Mouse (Mus musculus) hindbrain, postnatal 0 days (tissue): ENCODE results near the gene Prkca. TPM values are rescaled to one million over a fixed set of nuclear protein-coding genes. Genes with fewer than 3 reads are reported as not detected.

ENCODE experiments used
- ATAC-seq: fragments of 200-750 bp; cut with Nextera tagmentation; 2 replicates; pipeline ENCODE4 v1.8.0; 2017; ENCODE audit warnings: mild to moderate bottlenecking, moderate TSS enrichment, moderate library complexity
- DNase-seq: peaks from one replicate; pipeline ENCODE4 v3.0.0-alpha.2; 2015; ENCODE audit warnings: low spot score
- H3K27ac ChIP-seq: fragments of 300-500 bp; sonication (generic); 2 replicates; pipeline ENCODE4 v1.5.1; 2014; ENCODE audit warnings: mild to moderate bottlenecking
- H3K27me3 ChIP-seq: fragments of 300-500 bp; sonication (generic); 2 replicates; pipeline ENCODE4 v1.6.1; 2014; ENCODE audit warnings: low read length, mixed read lengths; ENCODE audit not compliant: insufficient read depth
- H3K36me3 ChIP-seq: fragments of 300-500 bp; sonication (generic); 2 replicates; pipeline ENCODE4 v1.6.1; 2014; ENCODE audit warnings: low read length, mixed read lengths; ENCODE audit not compliant: insufficient read depth
- H3K4me1 ChIP-seq: fragments of 300-500 bp; sonication (generic); 2 replicates; pipeline ENCODE4 v1.6.1; 2014; ENCODE audit warnings: antibody characterized with exemption, low read length, mixed read lengths; ENCODE audit not compliant: insufficient read depth
- H3K4me2 ChIP-seq: fragments of 300-500 bp; sonication (generic); 2 replicates; pipeline ENCODE4 v1.6.1; 2014; ENCODE audit warnings: low read depth, mild to moderate bottlenecking, low read length, moderate library complexity, mixed read lengths
- H3K4me3 ChIP-seq: fragments of 300-500 bp; sonication (generic); 2 replicates; pipeline ENCODE4 v1.5.1; 2014; ENCODE audit warnings: low read length
- H3K9ac ChIP-seq: fragments of 300-500 bp; sonication (generic); replicated peaks from 2 replicates; pipeline ENCODE4 v1.6.1; 2014; ENCODE audit warnings: mild to moderate bottlenecking, low read length, moderate library complexity, mixed read lengths
- H3K9me3 ChIP-seq: fragments of 300-500 bp; sonication (generic); 2 replicates; pipeline ENCODE4 v1.6.1; 2016; ENCODE audit warnings: low read length, mixed read lengths
- CTCF ChIP-seq: IDR thresholded peaks from 2 replicates; pipeline ENCODE4 v1.5.1; 2016; ENCODE audit warnings: antibody characterized with exemption, control low read depth, low read depth
- WGBS: fragments of 180-500 bp; shearing (Covaris S2); extraction: QIAGEN DNeasy Blood & Tissue Kit; methylation state at CpG from one replicate; pipeline ENCODE4 v1.1.7; 2014; 5-methylcytosine and 5-hydroxymethylcytosine counted together
- polyA plus RNA-seq: library from polyadenylated mRNA; unstranded; fragments of >200 nt; fragmentation: Nextera tagmentation; extraction: Ambion mirVana; gene quantifications from 2 replicates; pipeline ENCODE4 v1.2.1, GENCODE M21; 2015
- total RNA-seq: library from RNA; depleted of rRNA; stranded (reverse); fragments of >200 nt; gene quantifications from 2 replicates; pipeline ENCODE4 v1.2.3, GENCODE M21; 2014

Prkca gene
- total and polyA plus RNA-seq, 2 experiments from 2014 or later: 8.0 to 25.0 TPM

DNA sequence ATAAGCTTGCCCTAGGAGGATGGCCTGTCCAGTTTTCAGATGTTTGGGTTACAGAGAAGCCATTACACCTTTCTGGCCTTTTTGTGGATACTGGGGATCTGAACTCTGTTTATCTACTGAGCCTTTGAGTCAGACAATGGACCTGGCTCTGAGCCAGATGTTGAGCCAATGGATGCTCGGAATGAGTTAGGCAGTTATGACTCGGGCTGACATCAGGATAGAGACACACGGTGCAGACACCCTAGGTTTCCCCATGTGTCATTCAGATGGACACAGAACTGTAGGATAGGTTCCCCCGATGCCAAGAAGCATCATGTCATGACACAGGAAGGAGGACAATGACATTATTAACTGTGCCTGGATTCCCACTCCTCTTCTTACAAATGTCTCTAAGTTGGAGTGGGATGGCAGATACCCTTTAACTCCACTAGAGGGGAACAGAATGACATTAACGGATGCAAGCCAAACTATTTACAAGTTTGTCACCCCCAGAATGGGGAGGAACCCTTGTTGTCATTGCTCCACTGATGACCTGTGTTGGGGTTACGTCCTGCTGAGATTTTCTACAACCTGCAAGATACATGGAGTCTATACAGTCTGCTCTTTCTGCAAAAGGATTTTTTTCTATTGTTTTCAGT is 271.0 kb downstream of the Prkca start:
- TF ChIP-seq CTCF: peak; percentile 67
- no peak overlapping the region for H3K27ac ChIP-seq
- WGBS: 70% methylated on average over 6 of the region's 6 CpGs
- ATAC-seq (no peak), DNase-seq (no peak)
- no peaks in the 10 kb centered on the region for H3K27me3 ChIP-seq
- no peaks in the 10 kb centered on the region for H3K36me3 ChIP-seq
- no peak overlapping the region for H3K9ac ChIP-seq
- H3K4me1 ChIP-seq: no peaks in the 10 kb centered on the region
- no peaks in the 10 kb centered on the region for H3K9me3 ChIP-seq
- H3K4me3 ChIP-seq: no peak overlapping the region
- no peak overlapping the region for H3K4me2 ChIP-seq

DNA sequence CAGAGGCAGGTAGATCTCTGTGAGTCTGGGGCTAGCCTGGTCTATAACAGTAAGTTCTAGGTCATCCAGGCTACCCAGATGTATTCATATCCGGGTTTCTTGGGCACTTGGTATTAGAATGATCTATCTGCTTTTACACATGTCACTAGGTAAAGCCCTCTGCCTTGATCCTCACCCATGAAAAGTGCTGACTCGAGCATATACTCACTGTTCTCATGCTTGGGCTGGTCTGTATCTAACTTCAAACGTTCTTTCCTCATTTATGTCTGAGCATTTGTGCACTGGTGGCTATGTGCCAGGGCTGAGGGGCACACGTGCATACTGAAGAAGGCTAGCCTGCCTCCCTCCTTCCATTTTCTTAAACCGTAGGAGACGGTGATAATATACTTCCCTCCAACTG is 272.5 kb downstream of the Prkca start:
- H3K4me2 ChIP-seq: no peak overlapping the region
- no peak for DNase-seq
- ATAC-seq: no peak
- TF ChIP-seq CTCF: no peak
- H3K27me3 ChIP-seq: no peaks in the 10 kb centered on the region
- H3K9ac ChIP-seq: no peak overlapping the region
- H3K4me3 ChIP-seq: no peak overlapping the region
- H3K9me3 ChIP-seq: no peaks in the 10 kb centered on the region
- H3K27ac ChIP-seq: no peak overlapping the region
- WGBS: 55% methylated on average over 6 of the region's 6 CpGs
- no peaks in the 10 kb centered on the region for H3K4me1 ChIP-seq
- no peaks in the 10 kb centered on the region for H3K36me3 ChIP-seq

DNA sequence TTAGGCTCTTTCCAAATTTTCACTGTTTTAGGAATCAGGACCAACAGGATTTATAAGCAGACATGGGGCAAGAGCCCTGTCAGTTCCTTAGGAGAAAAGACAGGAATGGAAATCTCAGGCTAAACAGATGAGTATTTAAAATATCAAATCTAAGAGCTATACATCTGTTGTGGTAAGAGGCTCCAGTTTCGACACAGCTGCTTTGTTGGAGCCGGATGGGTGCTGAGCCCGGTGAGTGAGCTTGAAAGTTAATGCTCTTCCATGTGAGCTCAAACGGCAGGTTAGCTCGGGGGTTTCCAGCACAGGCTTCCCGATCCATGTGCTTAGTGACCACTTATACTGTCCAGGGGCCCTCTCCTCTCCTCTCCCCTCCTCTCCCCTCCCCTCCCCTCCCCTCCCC is 273.7 kb downstream of the Prkca start:
- Histone ChIP-seq H3K36me3 (no peaks in the 10 kb centered on the region), H3K4me1 (no peaks in the 10 kb centered on the region), H3K27me3 (no peaks in the 10 kb centered on the region), H3K4me2 (no peak overlapping the region), H3K9ac (no peak overlapping the region), H3K4me3 (no peak overlapping the region), H3K27ac (no peak overlapping the region), H3K9me3 (no peaks in the 10 kb centered on the region)
- DNase-seq (no peak), ATAC-seq (no peak)
- no peak for TF ChIP-seq CTCF
- WGBS: 66% methylated on average over 6 of the region's 6 CpGs

DNA sequence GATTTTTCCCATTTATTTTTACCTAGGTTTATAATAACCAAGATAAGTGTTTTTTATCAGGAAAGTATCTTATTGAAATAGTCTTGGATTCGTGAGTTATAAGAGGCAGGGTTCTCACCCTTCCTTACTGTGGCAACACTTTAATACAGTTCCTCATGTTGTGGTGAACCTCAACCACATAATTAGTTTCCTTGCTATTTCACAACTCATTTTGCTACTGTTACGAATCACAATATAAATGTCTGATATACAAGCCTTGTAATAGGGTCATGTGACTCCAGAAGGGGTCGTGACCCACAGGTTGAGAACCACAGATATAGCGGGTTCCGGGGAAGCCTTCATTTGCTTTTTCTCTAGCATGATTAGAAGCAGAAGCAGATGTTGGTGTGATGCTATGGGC is 275.3 kb downstream of the Prkca start:
- H3K9me3 ChIP-seq: no peaks in the 10 kb centered on the region
- H3K27me3 ChIP-seq: no peaks in the 10 kb centered on the region
- 88% methylated on average over 5 of the region's 5 CpGs for WGBS
- ATAC-seq (no peak), DNase-seq (no peak)
- no peak overlapping the region for H3K9ac ChIP-seq
- no peak overlapping the region for H3K4me3 ChIP-seq
- no peaks in the 10 kb centered on the region for H3K4me1 ChIP-seq
- no peak overlapping the region for H3K4me2 ChIP-seq
- TF ChIP-seq CTCF: no peak
- no peak overlapping the region for H3K27ac ChIP-seq
- no peaks in the 10 kb centered on the region for H3K36me3 ChIP-seq

DNA sequence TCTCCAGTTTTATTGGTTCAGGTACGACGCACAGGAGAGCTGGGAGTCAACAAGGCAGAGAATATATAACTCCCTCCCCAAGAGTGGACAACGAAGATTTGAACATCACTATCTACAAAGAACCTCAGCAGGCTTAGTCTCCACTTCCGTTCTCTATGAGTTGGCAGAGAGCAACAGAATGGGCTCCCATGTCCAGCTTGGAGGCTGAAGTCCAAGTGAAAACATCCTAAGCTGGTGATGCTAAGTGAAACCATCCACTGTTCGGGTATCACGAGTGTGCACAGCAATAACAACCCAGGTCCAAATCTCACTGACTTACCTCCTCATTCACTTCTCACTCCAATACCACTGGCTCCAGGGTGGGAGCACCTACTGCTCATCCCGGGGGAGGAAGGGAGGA is 276.6 kb downstream of the Prkca start:
- Histone ChIP-seq H3K4me1 (no peaks in the 10 kb centered on the region), H3K4me2 (no peak overlapping the region), H3K9ac (no peak overlapping the region), H3K27ac (no peak overlapping the region), H3K4me3 (no peak overlapping the region), H3K36me3 (no peaks in the 10 kb centered on the region), H3K9me3 (no peaks in the 10 kb centered on the region), H3K27me3 (no peaks in the 10 kb centered on the region)
- no peak for DNase-seq
- WGBS: 91% methylated on average over 7 of the region's 7 CpGs
- TF ChIP-seq CTCF: no peak
- ATAC-seq: no peak

DNA sequence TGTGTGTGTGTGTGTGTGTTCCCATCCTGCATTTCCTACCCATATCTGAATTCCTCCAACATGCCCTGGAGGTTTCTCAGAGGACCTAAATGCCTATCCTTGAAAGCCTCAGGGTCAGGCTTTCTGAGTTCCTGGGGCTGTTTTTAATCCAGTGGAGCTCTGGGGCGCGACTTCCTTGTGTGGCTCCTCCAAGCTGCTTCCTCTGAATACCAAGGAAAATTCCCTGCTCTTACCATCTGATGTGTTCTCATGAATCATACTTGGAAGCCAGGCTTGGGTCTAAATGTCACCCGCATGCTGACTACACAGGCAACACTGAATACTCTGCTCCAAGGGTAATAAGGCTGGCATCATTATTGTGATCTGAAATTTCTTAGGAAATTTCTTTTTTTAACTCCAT is 279.3 kb downstream of the Prkca start:
- WGBS: 80% methylated on average over 3 of the region's 3 CpGs
- H3K9ac ChIP-seq: no peak overlapping the region
- H3K4me2 ChIP-seq: no peak overlapping the region
- ATAC-seq: no peak
- H3K27ac ChIP-seq: no peak overlapping the region
- TF ChIP-seq CTCF: no peak
- H3K4me3 ChIP-seq: no peak overlapping the region
- no peaks in the 10 kb centered on the region for H3K27me3 ChIP-seq
- no peaks in the 10 kb centered on the region for H3K4me1 ChIP-seq
- H3K36me3 ChIP-seq: no peaks in the 10 kb centered on the region
- DNase-seq: no peak
- no peaks in the 10 kb centered on the region for H3K9me3 ChIP-seq

DNA sequence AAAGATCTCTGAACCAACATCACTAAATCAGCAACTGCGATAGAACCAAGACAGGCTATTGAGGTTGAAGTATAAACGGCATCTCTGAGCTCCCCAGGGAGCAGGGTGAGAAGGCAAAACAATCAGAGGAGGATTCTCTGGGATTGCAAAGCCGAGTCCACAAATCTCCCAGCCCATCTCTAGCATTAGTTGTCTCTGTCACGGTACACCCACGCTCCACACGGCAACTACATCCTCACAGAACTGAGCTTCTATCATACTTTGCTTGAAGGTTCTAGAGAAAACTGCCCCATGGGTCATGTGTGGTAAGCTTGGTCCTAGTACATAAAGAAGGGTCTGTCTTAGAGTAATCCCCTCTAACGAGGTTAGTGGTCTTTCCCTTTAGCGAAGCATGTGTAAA is 280.6 kb downstream of the Prkca start:
- 71% methylated on average over 8 of the region's 8 CpGs for WGBS
- no peak for DNase-seq

More for the DNA sequence above, 280.6 kb downstream of the Prkca start:
- TF ChIP-seq CTCF: no peak
- Histone ChIP-seq H3K4me2 (no peak overlapping the region), H3K4me1 (no peaks in the 10 kb centered on the region), H3K4me3 (no peak overlapping the region), H3K27ac (no peak overlapping the region), H3K9me3 (no peaks in the 10 kb centered on the region), H3K9ac (no peak overlapping the region), H3K36me3 (no peaks in the 10 kb centered on the region), H3K27me3 (no peaks in the 10 kb centered on the region)
- ATAC-seq: no peak
